Mouse (Mus musculus): ENCODE measurements around the gene Mpp6.

Gene Mpp6

GRCm38 (mm10) chr6:50149378-50149777 lies 39.3 kb downstream of the Mpp6 start:
- DNase-seq (ENCODE audit: low spot score) = no peak

GRCm38 (mm10) chr6:50159842-50160241 lies 49.8 kb downstream of the Mpp6 start:
- DNase-seq (ENCODE audit: low spot score) = no peak

GRCm38 (mm10) chr6:50163013-50163412 lies 53.0 kb downstream of the Mpp6 start:
- DNase-seq (ENCODE audit: low spot score) = no peak

DNA sequence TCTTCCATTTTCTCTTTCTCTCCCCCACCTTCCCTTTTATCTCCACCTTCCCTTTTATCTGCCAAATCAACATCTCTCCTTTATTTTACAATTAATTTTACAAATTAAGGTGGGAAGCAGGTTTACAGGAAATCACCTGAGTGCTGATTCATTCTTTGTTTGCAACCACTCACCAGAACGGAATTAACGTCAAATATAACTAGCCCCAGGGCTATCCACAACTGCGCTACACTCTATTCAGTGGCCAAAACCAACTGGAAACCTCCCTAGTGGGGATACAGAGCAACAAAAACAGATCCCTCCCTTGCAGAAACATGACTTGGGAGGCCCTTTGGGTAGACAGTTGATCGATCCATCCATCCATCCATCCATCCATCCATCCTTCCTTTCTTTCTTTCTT lies 58.8 kb downstream of the Mpp6 start:
- DNase-seq (ENCODE audit: low spot score) = no peak

DNA sequence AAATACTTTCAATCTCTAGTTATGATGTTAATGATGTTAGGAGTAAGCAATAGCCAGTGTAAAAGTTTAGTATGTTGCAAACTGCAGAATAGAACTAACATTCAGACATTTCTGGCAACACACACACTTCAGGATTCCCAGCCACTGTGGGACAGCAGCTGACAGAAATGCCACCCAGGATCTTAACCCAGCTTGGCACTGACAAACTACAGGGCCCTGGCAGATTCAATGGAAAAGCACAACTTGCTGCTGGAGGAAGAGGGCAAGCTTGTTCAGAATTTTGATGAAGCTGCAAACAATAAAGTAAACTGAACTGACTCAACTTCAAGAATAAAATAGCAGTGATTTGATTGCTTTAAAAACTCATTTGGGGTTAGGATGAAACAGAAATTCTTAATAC lies 59.7 kb downstream of the Mpp6 start:
- DNase-seq (ENCODE audit: low spot score) = no peak

DNA sequence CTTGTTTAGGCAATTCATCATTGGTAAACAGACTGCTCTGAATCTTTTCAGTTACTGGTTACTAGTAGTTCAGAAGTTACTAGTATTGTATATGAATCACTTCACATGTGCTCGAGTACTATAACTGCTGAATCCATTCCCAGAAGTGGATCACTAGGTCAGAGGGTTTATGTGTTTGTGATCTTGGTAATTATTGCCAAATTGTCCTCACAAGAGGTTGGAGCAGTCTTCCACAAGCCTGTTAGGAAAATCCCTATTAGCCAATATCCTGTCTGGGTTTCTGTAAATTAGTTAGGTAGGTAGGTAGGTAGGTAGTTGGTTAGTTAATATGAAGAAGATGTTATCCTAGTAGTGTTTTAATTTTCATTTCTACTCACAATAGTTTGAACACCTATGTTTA lies 65.7 kb downstream of the Mpp6 start:
- no peak for DNase-seq (ENCODE audit: low spot score)

GRCm38 (mm10) chr6:50180189-50180588 lies 70.1 kb downstream of the Mpp6 start:
- DNase-seq (ENCODE audit: low spot score) = no peak

DNA sequence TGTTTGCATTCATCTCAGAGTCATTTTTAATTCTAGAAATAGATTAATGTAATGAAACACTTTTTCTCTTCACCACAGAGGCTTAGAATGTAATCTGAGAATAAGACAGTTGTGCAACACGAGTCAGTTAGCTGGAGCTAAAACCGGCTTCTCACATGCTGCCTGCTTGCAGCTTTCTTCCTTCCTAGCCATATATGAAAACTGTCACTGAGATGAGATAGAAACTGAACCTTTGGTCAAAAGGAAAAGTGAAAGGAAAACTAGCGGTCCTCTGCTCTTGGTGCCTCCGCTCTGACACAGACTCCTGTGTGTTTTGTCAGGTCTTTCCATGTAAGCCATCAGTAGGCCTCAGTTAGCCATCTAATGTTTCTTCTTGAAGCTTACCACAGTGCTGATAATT lies 77.9 kb downstream of the Mpp6 start:
- no peak for DNase-seq (ENCODE audit: low spot score)

DNA sequence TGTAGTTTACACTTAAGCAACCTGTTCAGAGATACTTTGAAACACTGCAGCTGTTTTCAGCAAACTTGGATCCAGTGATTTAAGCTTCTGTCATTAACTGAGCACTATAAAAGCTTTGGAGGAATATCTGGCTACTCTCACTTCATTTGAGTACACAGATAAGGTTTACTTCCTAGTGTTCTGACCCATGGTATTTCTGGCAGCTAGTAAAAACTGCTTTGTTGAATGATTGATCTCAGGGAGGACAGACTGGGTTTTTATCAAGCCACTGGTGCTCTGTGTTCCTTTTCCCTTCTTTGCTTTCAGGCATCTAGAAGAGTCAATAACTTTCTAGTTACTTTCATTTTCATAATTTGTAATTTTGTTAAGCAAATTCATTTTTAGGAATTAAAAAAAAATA lies 79.3 kb downstream of the Mpp6 start:
- DNase-seq (ENCODE audit: low spot score) = no peak

DNA sequence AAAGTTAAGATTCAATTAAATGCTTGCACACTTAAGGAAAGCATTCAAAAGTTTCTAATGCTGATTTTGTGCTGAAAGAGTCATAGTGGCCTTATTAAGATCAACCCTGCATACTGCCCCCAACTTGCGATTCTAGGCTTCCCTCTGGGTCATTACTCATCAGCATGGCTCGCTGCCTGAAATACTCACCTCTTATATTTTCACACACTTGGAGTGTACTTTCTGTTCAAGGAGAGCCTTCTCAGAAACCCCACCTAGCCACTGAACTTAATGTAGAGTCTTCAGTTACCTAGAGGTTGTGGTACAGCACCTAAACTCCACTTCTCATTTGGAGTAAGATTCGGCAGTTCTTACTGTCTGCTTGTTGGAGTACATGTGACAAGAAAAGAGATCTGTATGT lies 81.6 kb downstream of the Mpp6 start:
- no peak for DNase-seq (ENCODE audit: low spot score)

DNA sequence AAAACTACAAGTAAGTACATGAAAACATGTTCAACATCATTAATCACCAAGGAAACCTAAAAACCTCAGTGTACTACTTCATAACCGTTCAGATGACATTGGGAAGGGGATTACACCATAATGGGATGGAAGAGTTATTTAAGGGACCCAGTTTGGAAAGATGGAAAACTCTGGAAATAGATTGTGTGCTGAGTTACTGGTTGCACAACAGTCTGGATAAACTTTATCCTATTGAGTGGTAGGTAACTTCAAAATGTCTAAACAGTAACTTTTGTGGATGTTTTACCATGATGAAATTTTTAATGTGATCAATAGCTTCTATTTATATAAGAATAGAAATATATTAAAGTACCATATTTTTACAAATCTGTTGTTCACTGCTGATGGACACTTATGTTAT lies 82.1 kb downstream of the Mpp6 start:
- no peak for DNase-seq (ENCODE audit: low spot score)

DNA sequence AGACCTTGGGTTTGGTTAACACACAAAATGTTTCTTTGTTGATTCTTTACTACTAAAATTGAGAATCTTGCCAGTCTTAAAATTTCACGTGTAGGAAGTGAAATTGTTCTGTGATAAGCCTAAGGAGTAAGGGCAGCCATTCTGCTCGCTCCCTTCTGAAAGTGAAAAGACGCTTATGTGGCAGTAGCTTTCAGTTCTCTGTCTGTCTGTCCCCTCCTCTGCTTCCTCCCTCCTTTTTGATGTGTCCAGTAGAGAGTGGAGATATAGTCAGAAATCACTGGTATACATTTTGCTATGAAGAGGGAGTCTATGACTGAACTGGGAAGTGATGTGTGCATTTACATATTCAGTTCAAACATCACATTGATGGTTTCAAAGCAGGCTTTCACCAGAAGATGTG lies 82.8 kb downstream of the Mpp6 start:
- DNase-seq (ENCODE audit: low spot score) = no peak

DNA sequence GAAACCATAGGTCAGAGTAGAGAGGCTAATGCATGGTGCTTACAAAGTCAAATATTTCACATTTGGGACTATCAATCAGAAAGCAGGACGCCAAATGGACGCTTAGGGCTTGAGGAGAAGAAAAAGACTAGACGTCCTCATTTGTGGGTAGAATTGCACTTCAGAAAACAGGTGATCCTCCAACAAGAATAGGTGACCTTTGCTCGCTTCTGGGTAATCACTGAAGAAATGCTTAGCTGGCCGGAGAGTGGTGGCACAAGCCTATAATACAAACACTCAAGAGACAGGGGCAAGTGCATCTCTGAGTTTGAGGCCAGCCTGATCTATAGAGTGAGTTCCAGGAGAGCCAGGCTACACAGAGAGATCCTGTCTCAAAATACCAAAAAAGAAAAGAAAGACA lies 83.8 kb downstream of the Mpp6 start:
- no peak for DNase-seq (ENCODE audit: low spot score)

DNA sequence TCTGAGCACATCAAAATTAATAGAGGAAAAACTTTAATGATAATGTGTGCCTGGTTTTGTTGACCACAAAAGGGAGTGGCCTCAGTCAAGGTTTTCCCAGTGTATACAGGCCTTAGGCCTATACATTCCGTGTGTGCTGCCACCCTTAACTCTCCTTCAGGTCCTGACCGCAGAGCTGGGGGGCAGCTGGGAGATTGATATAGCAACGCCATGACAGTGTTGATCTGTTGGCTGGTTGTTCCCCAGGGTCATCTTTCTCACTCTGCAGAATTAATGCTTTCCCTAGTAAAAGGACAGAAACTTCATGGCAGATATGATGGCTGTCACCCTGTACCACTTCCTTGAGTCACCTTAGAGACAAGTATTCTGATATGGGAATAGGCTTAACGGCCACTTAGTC lies 94.3 kb downstream of the Mpp6 start:
- DNase-seq (ENCODE audit: low spot score) = no peak

DNA sequence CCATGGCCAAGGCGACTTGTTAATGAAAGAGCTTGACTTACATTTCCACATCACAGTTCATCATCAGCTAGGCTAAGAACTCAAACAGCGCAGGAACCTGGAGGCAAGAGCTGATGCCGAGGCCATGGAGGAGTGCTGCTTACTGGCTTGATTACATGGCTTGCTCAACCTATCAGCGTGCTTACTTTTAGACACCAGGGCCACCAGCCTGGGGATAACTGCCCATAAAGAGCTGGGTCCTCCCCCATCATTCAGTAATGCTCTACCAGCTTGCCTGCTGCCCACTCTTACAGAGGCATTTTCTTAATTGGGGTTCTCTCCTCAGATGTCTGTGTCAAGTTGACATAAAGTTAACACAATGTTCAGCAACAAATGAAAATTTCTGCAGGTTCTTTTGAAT lies 95.1 kb downstream of the Mpp6 start:
- DNase-seq (ENCODE audit: low spot score) = no peak

- no peak for DNase-seq (ENCODE audit: low spot score)
These were observed 104.8 kb downstream of the Mpp6 start for GRCm38 (mm10) chr6:50214711-50215372.

DNA sequence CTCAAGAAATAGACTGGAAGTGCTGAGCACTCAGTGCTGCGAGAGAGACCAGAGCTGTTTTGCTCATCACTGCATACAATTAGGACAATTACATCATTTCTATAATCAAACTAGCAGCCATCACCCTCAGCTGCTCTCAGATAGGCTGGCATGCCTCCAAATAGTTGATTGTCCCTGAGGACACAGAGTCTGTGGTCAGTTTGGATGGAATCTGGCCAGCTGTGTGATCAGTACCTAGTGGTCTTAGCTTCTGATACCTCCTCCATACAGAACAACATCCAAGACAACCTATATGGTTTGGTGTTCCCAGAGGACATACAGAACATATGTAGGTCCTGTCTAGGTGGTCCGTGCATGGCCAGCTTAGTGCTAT lies 105.3 kb downstream of the Mpp6 start:
- no peak for DNase-seq (ENCODE audit: low spot score)

GRCm38 (mm10) chr6:50215986-50216385 lies 105.9 kb downstream of the Mpp6 start:
- DNase-seq (ENCODE audit: low spot score) = no peak

- no peak for DNase-seq (ENCODE audit: low spot score)
These were observed 108.6 kb downstream of the Mpp6 start for GRCm38 (mm10) chr6:50218628-50219027.

- no peak for DNase-seq (ENCODE audit: low spot score)
These were observed 109.0 kb downstream of the Mpp6 start for GRCm38 (mm10) chr6:50219066-50219465.

- DNase-seq (ENCODE audit: low spot score) = peak; percentile 36
These were observed 110.8 kb downstream of the Mpp6 start for GRCm38 (mm10) chr6:50220863-50221262.

DNA sequence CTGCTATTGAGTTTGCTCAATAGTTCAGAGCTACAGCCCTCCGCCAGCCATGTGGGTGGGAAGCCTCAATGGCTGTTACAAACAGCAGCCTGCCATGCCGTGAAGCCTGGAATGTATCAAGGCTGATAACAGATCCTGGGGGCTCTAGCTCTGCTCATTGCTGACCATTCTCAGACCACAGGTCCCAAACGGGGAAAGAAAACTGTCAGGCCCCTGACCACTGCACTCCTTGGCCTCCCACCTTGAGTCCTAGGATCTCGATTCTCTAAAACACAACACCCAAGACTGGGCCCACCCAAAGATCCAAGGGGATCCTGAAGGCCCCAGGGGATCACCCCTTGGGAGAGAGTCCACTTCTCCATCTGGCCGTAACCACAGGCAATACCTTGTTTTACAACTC lies 112.3 kb downstream of the Mpp6 start:
- no peak for DNase-seq (ENCODE audit: low spot score)

- no peak for DNase-seq (ENCODE audit: low spot score)
These were observed 112.9 kb downstream of the Mpp6 start for GRCm38 (mm10) chr6:50222986-50223385.

GRCm38 (mm10) chr6:50223606-50224005 lies 113.6 kb downstream of the Mpp6 start:
- no peak for DNase-seq (ENCODE audit: low spot score)

DNA sequence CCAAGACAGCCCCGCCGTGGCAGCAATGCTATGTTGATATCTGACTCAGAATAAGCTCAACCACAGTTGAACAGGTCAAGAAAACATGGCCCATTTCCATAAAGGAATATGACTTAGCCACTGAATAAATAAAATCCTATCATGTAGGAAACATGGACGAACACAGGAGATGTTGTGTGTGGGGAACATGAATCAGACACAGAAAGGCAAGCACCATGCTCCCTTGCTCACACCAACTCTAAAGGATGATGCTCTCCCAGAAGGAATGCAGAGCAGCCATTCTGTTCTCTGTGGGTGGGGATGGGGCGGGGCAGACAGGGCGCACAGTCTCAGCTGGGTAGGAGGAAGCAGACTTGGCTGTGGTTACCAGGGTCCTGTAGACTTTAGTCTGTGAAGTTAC lies 115.2 kb downstream of the Mpp6 start:
- no peak for DNase-seq (ENCODE audit: low spot score)

All from urinary bladder, postnatal 25 days (tissue).